Mouse (Mus musculus) CH12.LX (cell line): ENCODE measurements at regions not wholly inside any gene's neighbourhood (a gene's known extent, or its start where the extent isn't known, plus 50 kb on each side); places are given as distances from the start of the nearest gene placed in this dataset.
"Not testable (repeated sequence)": the region's sequence is repeated elsewhere in the genome, so short reads cannot be mapped to it uniquely, and the experiment has no call there.

Experiments
- DNase-seq: peaks from one replicate; pipeline ENCODE4 v3.0.0-alpha.2; 2013; ENCODE audit errors: extremely low read depth
- H3K27ac ChIP-seq: 2 replicates; pipeline ENCODE4 v1.5.1; 2012; ENCODE audit warnings: low read depth, mild to moderate bottlenecking, control low read depth, moderate library complexity; ENCODE audit not compliant: insufficient read depth
- H3K27me3 ChIP-seq: replicated peaks from 2 replicates; pipeline ENCODE3; 2012; ENCODE audit warnings: inconsistent platforms
- H3K36me3 ChIP-seq, 2 experiments: replicated peaks in 1 of 2; 2 replicates each; pipeline versions ENCODE3 to v1.6.1; 2012; ENCODE audit warnings: inconsistent platforms in 1 of 2, low read length in 1 of 2, mild to moderate bottlenecking in 1 of 2, mixed read lengths in 1 of 2, moderate library complexity in 1 of 2; ENCODE audit not compliant: control insufficient read depth in 1 of 2, insufficient read depth in 1 of 2
- H3K4me1 ChIP-seq, 2 experiments: 2 replicates each; pipeline ENCODE4 v1.6.1; 2012; ENCODE audit warnings: inconsistent platforms in 1 of 2, moderate library complexity in 1 of 2; ENCODE audit not compliant: insufficient read depth in 2 of 2, control insufficient read depth in 1 of 2
- H3K4me2 ChIP-seq: 2 replicates; pipeline ENCODE4 v1.6.1; 2012; ENCODE audit warnings: low read depth, mild to moderate bottlenecking, control low read depth; ENCODE audit not compliant: poor library complexity, insufficient read depth, severe bottlenecking
- H3K4me3 ChIP-seq, 3 experiments: fragments of 150-350 bp in 1 of 3; sonication (generic) in 1 of 3; replicated peaks in 1 of 3; 2 replicates each; pipeline versions ENCODE3 to v1.5.1; 2011 to 2012; ENCODE audit warnings: low read depth in 2 of 3, low read length in 2 of 3, mild to moderate bottlenecking in 2 of 3, moderate library complexity in 2 of 3, control low read depth in 1 of 3, improper control_type of control experiment in 1 of 3, inconsistent platforms in 1 of 3, mixed read lengths in 1 of 3; ENCODE audit not compliant: poor library complexity in 1 of 3
- H3K79me2 ChIP-seq: replicated peaks from 2 replicates; pipeline ENCODE4 v1.6.1; 2012; ENCODE audit warnings: mild to moderate bottlenecking, moderate library complexity; ENCODE audit not compliant: control insufficient read depth, poor library complexity, insufficient read depth, severe bottlenecking; ENCODE audit errors: extremely low read depth
- H3K9ac ChIP-seq: 2 replicates; pipeline ENCODE4 v1.6.1; 2012; ENCODE audit warnings: low read depth, mild to moderate bottlenecking, control low read depth, moderate library complexity; ENCODE audit not compliant: insufficient read depth
- H3K9me3 ChIP-seq: replicated peaks from 2 replicates; pipeline ENCODE3; 2012; ENCODE audit warnings: low read length, inconsistent platforms, mixed read lengths
- CHD1 ChIP-seq: IDR thresholded peaks from 2 replicates; pipeline ENCODE4 v1.6.1; 2012; ENCODE audit warnings: low read depth, low read length, improper control_type of control experiment, inconsistent platforms
- E2F4 ChIP-seq: IDR thresholded peaks from 2 replicates; pipeline ENCODE4 v1.6.1; 2011; ENCODE audit warnings: low read depth, low read length, improper control_type of control experiment; ENCODE audit not compliant: insufficient replicate concordance
- ELF1 ChIP-seq: IDR thresholded peaks from 2 replicates; pipeline ENCODE4 v1.6.1; 2014; ENCODE audit warnings: low read depth, mild to moderate bottlenecking, inconsistent platforms, low read length, improper control_type of control experiment
- EP300 ChIP-seq: IDR thresholded peaks from 2 replicates; pipeline ENCODE4 v1.6.1; 2011; ENCODE audit warnings: low read length, improper control_type of control experiment
- ETS1 ChIP-seq: conservative IDR thresholded peaks from 2 replicates; pipeline ENCODE4 v1.6.1; 2012; ENCODE audit warnings: low read depth, mild to moderate bottlenecking, inconsistent platforms, low read length, improper control_type of control experiment, moderate library complexity
- IRF4 ChIP-seq: IDR thresholded peaks from 2 replicates; pipeline ENCODE4 v1.6.1; 2014; ENCODE audit warnings: low read depth, mild to moderate bottlenecking, inconsistent platforms, low read length, improper control_type of control experiment
- KAT2A ChIP-seq: IDR thresholded peaks from 2 replicates; pipeline ENCODE4 v1.6.1; 2012; ENCODE audit warnings: low read length, improper control_type of control experiment, inconsistent platforms; ENCODE audit not compliant: insufficient replicate concordance
- MAX ChIP-seq: IDR thresholded peaks from 2 replicates; pipeline ENCODE4 v1.6.1; 2011; ENCODE audit warnings: low read length, improper control_type of control experiment
- NELFE ChIP-seq: IDR thresholded peaks from 2 replicates; pipeline ENCODE4 v1.6.1; 2011; ENCODE audit warnings: low read depth, low read length, improper control_type of control experiment
- POLR2A ChIP-seq: IDR thresholded peaks from 2 replicates; pipeline ENCODE4 v1.6.1; 2011; ENCODE audit warnings: low read depth, mild to moderate bottlenecking, improper control_type of control experiment, low read length
- TBP ChIP-seq: conservative IDR thresholded peaks from 2 replicates; pipeline ENCODE4 v1.6.1; 2011; ENCODE audit warnings: low read depth, low read length, improper control_type of control experiment
- ZKSCAN1 ChIP-seq: IDR thresholded peaks from 2 replicates; pipeline ENCODE4 v1.6.1; 2012; ENCODE audit warnings: low read depth, inconsistent platforms, low read length, improper control_type of control experiment, borderline replicate concordance
- ZMIZ1 ChIP-seq: IDR thresholded peaks from 2 replicates; pipeline ENCODE4 v1.6.1; 2012; ENCODE audit warnings: low read depth, mild to moderate bottlenecking, inconsistent platforms, low read length, improper control_type of control experiment
- dilution Hi-C: fragments of 300-500 bp; cut with MboI; formaldehyde crosslinking; loops from 2 replicates; pipeline ENCODE4 v1.14.3; 2020; ENCODE audit warnings: low sequenced_read_pairs; ENCODE audit not compliant: extremely low pct_unique_long_range_greater_than_20kb, extremely low pct_ligation_motif_present
- in situ Hi-C: fragments of 300-500 bp; cut with MboI; formaldehyde crosslinking; loops from 3 replicates; pipeline ENCODE4 v1.14.3; 2019; ENCODE audit warnings: low sequenced_read_pairs, low pct_ligation_motif_present, low pct_unique_long_range_greater_than_20kb, mixed read lengths

GRCm38 (mm10) chr11:7705312-7705764 lies 491.6 kb upstream of the Igfbp3 start:
- Histone ChIP-seq H3K27ac (no peak overlapping the region), H3K4me2 (no peak overlapping the region), H3K27me3 (no peaks in the 10 kb centered on the region), H3K4me1 (no peaks in the 10 kb centered on the region), H3K79me2 (no peaks in the 10 kb centered on the region), H3K36me3 (no peaks in the 10 kb centered on the region), H3K4me3 (no peak overlapping the region), H3K9ac (no peak overlapping the region), H3K9me3 (peaks cover 53% of the 10 kb centered on the region)
- in situ Hi-C loops (no loop called here), dilution Hi-C loops (no loop called here)
- TF ChIP-seq IRF4 (no peak), NELFE (no peak), CHD1 (no peak), ZKSCAN1 (no peak), MAX (no peak), ETS1 (no peak)
- DNase-seq = no peak

GRCm38 (mm10) chr11:7697591-7697990 lies 483.9 kb upstream of the Igfbp3 start:
- H3K9me3 ChIP-seq = peaks cover 45% of the 10 kb centered on the region
- no peak for DNase-seq
- no peak overlapping the region for H3K27ac ChIP-seq
- dilution Hi-C loops (no loop called here), in situ Hi-C loops (no loop called here)
- TF ChIP-seq TBP = no peak
- TF ChIP-seq KAT2A = no peak
- TF ChIP-seq NELFE = no peak
- no peak for TF ChIP-seq EP300
- TF ChIP-seq POLR2A = no peak
- no peak for TF ChIP-seq E2F4
- no peak for TF ChIP-seq ZMIZ1
- no peak for TF ChIP-seq ELF1
- no peak overlapping the region for H3K9ac ChIP-seq
- H3K36me3 ChIP-seq = no peaks in the 10 kb centered on the region
- no peaks in the 10 kb centered on the region for H3K4me1 ChIP-seq
- H3K4me2 ChIP-seq = no peak overlapping the region
- no peaks in the 10 kb centered on the region for H3K27me3 ChIP-seq
- H3K4me3 ChIP-seq = no peak overlapping the region
- no peaks in the 10 kb centered on the region for H3K79me2 ChIP-seq

- H3K79me2 ChIP-seq, dilution Hi-C loops, H3K36me3 ChIP-seq, in situ Hi-C loops, H3K27me3 ChIP-seq, DNase-seq, H3K9ac ChIP-seq, H3K4me3 ChIP-seq, H3K27ac ChIP-seq, H3K4me2 ChIP-seq, H3K4me1 ChIP-seq: not testable (repeated sequence)
- H3K9me3 ChIP-seq = peaks cover 18% of the 10 kb centered on the region
Observed at GRCm38 (mm10) chr11:7689701-7690100, 476.0 kb upstream of the Igfbp3 start.
